8 mouse cellular contexts compared by ENCODE assay signal in genomic region chr17:73970361-73971027, GRCm38 (mm10). TPM values are rescaled to one million over a fixed set of nuclear protein-coding genes. Genes with fewer than 3 reads are reported as not detected.
DNase-seq lines count a peak whose midpoint lies in the region; ATAC-seq and TF ChIP-seq lines count a peak whose summit lies in the region.

No protein-coding gene starts in this region.

- no peak for TF ChIP-seq CTCF in C2C12 (IDR thresholded peaks at IDR 0.05; ENCODE audit: control insufficient read depth, insufficient read depth, insufficient read length)

- intact Hi-C loops in gastrocnemius, postnatal 36 days (cut with DNase I) = loop anchor here (10.0 kb wide), 1 partner anchor 76 kb away; no protein-coding TSS in a partner anchor

- no peaks in the 10 kb centered on the region for H3K79me3 ChIP-seq in C2C12 (ENCODE audit: low read depth)

- H3ac ChIP-seq in C2C12 (ENCODE audit: control insufficient read depth, insufficient read length, low read depth) = peak overlapping the region; percentile 20

- H3K4me3 ChIP-seq in C2C12 (ENCODE audit: insufficient read depth, poor library complexity, severe bottlenecking) = no peak overlapping the region
- H3K4me3 ChIP-seq in kidney, embryonic 15.5 days (replicated peaks) = no peak overlapping the region
- no peak overlapping the region for H3K4me3 ChIP-seq in midbrain, embryonic 10.5 days

- ATAC-seq in kidney, embryonic 15.5 days (replicated peaks; ENCODE audit: low FRiP score) = no peak; the same call in 1 of the 2 replicates

- DNase-seq in cerebellum, postnatal 10 days = peak; percentile 46 to 68
- no peak for DNase-seq in cerebellum, adult 11-12 months
- DNase-seq in gastrocnemius, postnatal 36 days = peak; percentile 71 to 78
- peak; percentile 91 for DNase-seq in lung, postnatal 10 days
- no peak for DNase-seq in midbrain, embryonic 10.5 days (ENCODE audit: low spot score)
- no peak for DNase-seq in cerebellum, adult 9-11 months

- 45% methylated on average over 3 of the region's 3 CpGs for WGBS in kidney, embryonic 15.5 days
- WGBS in midbrain, embryonic 10.5 days = 84% methylated on average over 3 of the region's 3 CpGs

- H3K79me2 ChIP-seq in C2C12 (ENCODE audit: control insufficient read depth, insufficient read depth) = no peaks in the 10 kb centered on the region

- no peak overlapping the region for H3K9ac ChIP-seq in kidney, embryonic 15.5 days

- peaks cover 9% of the 10 kb centered on the region; the same call in 1 of the 2 replicates for H3K4me1 ChIP-seq in kidney, embryonic 15.5 days
- no peaks in the 10 kb centered on the region for H3K4me1 ChIP-seq in midbrain, embryonic 10.5 days

- 0 out of 2 replicates have a peak overlapping the region, but pooled peaks have one; percentile 9 for H3K27ac ChIP-seq in kidney, embryonic 15.5 days
- H3K27ac ChIP-seq in midbrain, embryonic 10.5 days (replicated peaks) = no peak overlapping the region

- no peaks in the 10 kb centered on the region for H3K27me3 ChIP-seq in C2C12 (ENCODE audit: control insufficient read depth, insufficient read depth, insufficient read length)
- H3K27me3 ChIP-seq in kidney, embryonic 15.5 days = no peaks in the 10 kb centered on the region
- H3K27me3 ChIP-seq in midbrain, embryonic 10.5 days (ENCODE audit: low read depth, poor library complexity, severe bottlenecking) = no peaks in the 10 kb centered on the region

- no peak overlapping the region for H3K4me2 ChIP-seq in kidney, embryonic 15.5 days

- H3K9me3 ChIP-seq in kidney, embryonic 15.5 days (replicated peaks) = no peaks in the 10 kb centered on the region
- H3K9me3 ChIP-seq in midbrain, embryonic 10.5 days (replicated peaks) = no peaks in the 10 kb centered on the region

- no peaks in the 10 kb centered on the region for H3K36me3 ChIP-seq in C2C12 (ENCODE audit: control insufficient read depth, insufficient read depth)
- H3K36me3 ChIP-seq in kidney, embryonic 15.5 days = no peaks in the 10 kb centered on the region
- no peaks in the 10 kb centered on the region for H3K36me3 ChIP-seq in midbrain, embryonic 10.5 days

TF ChIP-seq in C2C12, 6 proteins besides CTCF, POLR2A, EP300 and RAD21:
- TF ChIP-seq USF1 (IDR thresholded peaks at IDR 0.05; ENCODE audit: low read depth) = no peak
- TF ChIP-seq MYOG (IDR thresholded peaks at IDR 0.05; ENCODE audit: control insufficient read depth, extremely low read depth, insufficient read length) = no peak
TF ChIP-seq in C2C12: peak in this region for 0.

RNA-seq across cellular contexts. Expression of gene Xdh, which starts 20.5 kb away (rescaled TPM):
- polyA plus RNA-seq in C2C12 (2012; fragmentation: generic; extraction: Trizol) = 0.33 TPM
- total RNA-seq in gastrocnemius, postnatal 36 days (2021) = 10 to 100 TPM; 46.5 to 54.0 TPM
- polyA plus RNA-seq in kidney, embryonic 15.5 days (2015; fragmentation: Nextera tagmentation; extraction: Ambion mirVana) = 1.9 and 3.4 TPM in 2 replicates
- polyA plus RNA-seq in midbrain, embryonic 10.5 days (2016; fragmentation: Nextera tagmentation; extraction: Ambion mirVana) = 0.05 and 0.19 TPM in 2 replicates

Comparison
In these comparisons a context has a peak if more than half of its experiments do, and no peak if none do; other contexts are left out.
1. DNase-seq: peak in cerebellum, postnatal 10 days (2 of 2), gastrocnemius, postnatal 36 days (2 of 2) and lung, postnatal 10 days (single experiment); none in cerebellum, adult 11-12 months (single experiment), midbrain, embryonic 10.5 days (single experiment) and cerebellum, adult 9-11 months (single experiment).